Mouse (Mus musculus): ENCODE measurements at regions not wholly inside any gene's neighbourhood (a gene's known extent, or its start where the extent isn't known, plus 50 kb on each side); places are given as distances from the start of the nearest gene placed in this dataset.

DNA sequence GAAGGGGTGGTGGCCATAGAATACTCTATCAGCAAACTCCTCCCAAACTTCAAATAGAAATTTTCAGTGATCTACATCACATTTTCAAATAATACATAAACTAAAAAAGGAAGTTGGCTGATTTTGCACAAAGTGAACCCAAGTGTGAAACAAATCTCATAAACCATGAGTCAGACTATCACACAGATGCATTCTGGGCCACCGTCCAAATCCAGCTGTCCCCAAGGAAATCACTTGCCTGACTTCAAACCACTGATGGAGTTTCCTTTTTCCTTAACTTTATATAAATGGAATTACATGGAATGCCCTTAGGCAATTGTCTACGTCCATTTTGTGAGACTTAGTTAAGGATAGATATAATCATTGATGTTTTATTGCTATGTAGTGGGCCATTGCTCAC lies 702.8 kb downstream of the Hs3st4 start:
- no peaks in the 10 kb centered on the region for H3K4me1 ChIP-seq
- no peak overlapping the region for H3K4me3 ChIP-seq
- 78% methylated on average over 2 of the region's 2 CpGs for WGBS
- no peaks in the 10 kb centered on the region for H3K9me3 ChIP-seq
- H3K36me3 ChIP-seq = no peaks in the 10 kb centered on the region
- no peak overlapping the region for H3K27ac ChIP-seq
- no peaks in the 10 kb centered on the region for H3K27me3 ChIP-seq (ENCODE audit: insufficient read depth, poor library complexity, severe bottlenecking)
- no peak for DNase-seq (ENCODE audit: low spot score)

- Histone ChIP-seq H3K4me3 (no peak overlapping the region), H3K27ac (no peak overlapping the region), H3K9me3 (no peaks in the 10 kb centered on the region), H3K27me3 (ENCODE audit: insufficient read depth, poor library complexity, severe bottlenecking) (no peaks in the 10 kb centered on the region), H3K36me3 (no peaks in the 10 kb centered on the region), H3K4me1 (no peaks in the 10 kb centered on the region)
- no peak for DNase-seq (ENCODE audit: low spot score)
- 47% methylated on average over 6 of the region's 6 CpGs for WGBS
Measured at GRCm38 (mm10) chr7:124704163-124704824, 721.6 kb downstream of the Hs3st4 start.

GRCm38 (mm10) chr7:124707143-124707542 lies 724.5 kb downstream of the Hs3st4 start:
- no peak for DNase-seq (ENCODE audit: low spot score)
- Histone ChIP-seq H3K4me1 (no peaks in the 10 kb centered on the region), H3K36me3 (no peaks in the 10 kb centered on the region), H3K27me3 (ENCODE audit: insufficient read depth, poor library complexity, severe bottlenecking) (no peaks in the 10 kb centered on the region), H3K4me3 (no peak overlapping the region), H3K9me3 (no peaks in the 10 kb centered on the region), H3K27ac (no peak overlapping the region)
- WGBS = 31% methylated on average over 3 of the region's 3 CpGs

DNA sequence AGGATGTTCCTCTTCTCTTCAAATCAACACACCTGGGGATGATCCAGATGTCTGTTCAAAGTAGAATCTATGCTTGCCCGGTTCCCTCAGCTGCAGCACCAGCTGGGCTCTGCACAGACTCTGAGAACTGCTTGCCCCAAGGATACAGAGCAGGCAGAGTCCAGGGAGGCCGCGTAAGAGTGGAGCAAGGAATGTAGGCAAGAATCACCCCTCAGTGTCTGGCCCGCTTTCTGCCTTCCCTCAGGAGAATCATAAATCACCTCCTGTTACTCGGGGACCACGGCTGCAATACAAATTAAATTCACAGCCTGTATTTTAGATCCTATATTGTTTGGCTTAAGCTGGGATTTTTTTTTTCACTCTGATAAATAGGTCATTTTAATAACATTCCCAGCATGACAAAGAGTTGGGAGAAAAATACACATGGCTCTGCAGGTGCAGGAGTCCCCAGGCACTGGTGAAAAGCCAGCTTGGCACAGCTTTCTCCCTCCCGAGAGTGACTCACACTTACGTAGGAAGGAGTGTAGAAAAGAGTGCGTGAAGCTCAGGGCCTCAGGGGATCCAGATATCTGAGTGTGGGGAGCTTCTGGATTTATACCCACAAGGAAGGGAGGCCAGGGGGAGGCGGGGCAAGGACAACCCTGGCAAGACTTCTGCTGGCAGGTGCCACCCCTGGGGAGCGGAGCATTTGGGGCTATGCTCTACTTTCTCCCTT lies 726.3 kb downstream of the Hs3st4 start:
- Histone ChIP-seq H3K4me1 (no peaks in the 10 kb centered on the region), H3K9me3 (no peaks in the 10 kb centered on the region), H3K4me3 (no peak overlapping the region), H3K27ac (no peak overlapping the region), H3K36me3 (no peaks in the 10 kb centered on the region), H3K27me3 (ENCODE audit: insufficient read depth, poor library complexity, severe bottlenecking) (no peaks in the 10 kb centered on the region)
- DNase-seq (ENCODE audit: low spot score) = no peak
- WGBS = 67% methylated on average over 11 of the region's 11 CpGs

GRCm38 (mm10) chr7:124720927-124721326 lies 723.5 kb upstream of the Kdm8 start:
- H3K4me3 ChIP-seq = no peak overlapping the region
- no peaks in the 10 kb centered on the region for H3K36me3 ChIP-seq
- H3K9me3 ChIP-seq = no peaks in the 10 kb centered on the region
- H3K27ac ChIP-seq = no peak overlapping the region
- DNase-seq (ENCODE audit: low spot score) = no peak
- H3K4me1 ChIP-seq = no peaks in the 10 kb centered on the region; the same call in 1 of the 2 replicates
- H3K27me3 ChIP-seq (ENCODE audit: insufficient read depth, poor library complexity, severe bottlenecking) = no peaks in the 10 kb centered on the region
- WGBS = 60% methylated on average over 1 of the region's 1 CpGs

GRCm38 (mm10) chr7:124742086-124742485 lies 702.4 kb upstream of the Kdm8 start:
- Histone ChIP-seq H3K27ac (no peak overlapping the region), H3K27me3 (ENCODE audit: insufficient read depth, poor library complexity, severe bottlenecking) (no peaks in the 10 kb centered on the region), H3K4me1 (no peaks in the 10 kb centered on the region), H3K9me3 (no peaks in the 10 kb centered on the region), H3K4me3 (no peak overlapping the region), H3K36me3 (no peaks in the 10 kb centered on the region)
- no peak for DNase-seq (ENCODE audit: low spot score)
- WGBS = 8% methylated on average over 2 of the region's 2 CpGs

DNA sequence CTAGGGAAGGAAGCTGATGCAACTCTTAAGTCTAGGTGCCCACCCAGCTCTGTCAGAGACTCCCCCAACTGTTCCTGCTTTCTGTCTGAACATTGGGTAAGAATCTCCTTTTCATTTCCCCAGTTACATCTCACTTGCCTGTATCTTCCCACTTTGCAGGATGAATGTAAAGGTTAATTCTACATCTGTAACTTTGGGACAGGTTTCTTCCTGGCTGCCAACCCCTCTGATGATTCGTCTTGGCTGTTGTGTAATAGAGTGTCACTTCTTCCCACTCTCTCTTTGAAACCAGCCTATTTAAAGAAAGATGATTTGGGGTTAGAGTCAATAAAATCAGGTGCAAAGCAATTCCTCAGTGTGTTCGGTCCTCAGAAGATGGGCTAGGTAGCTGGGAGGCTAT lies 698.2 kb upstream of the Kdm8 start:
- H3K36me3 ChIP-seq = no peaks in the 10 kb centered on the region
- no peaks in the 10 kb centered on the region for H3K27me3 ChIP-seq (ENCODE audit: insufficient read depth, poor library complexity, severe bottlenecking)
- no peak overlapping the region for H3K27ac ChIP-seq
- no peak for DNase-seq (ENCODE audit: low spot score)
- H3K4me3 ChIP-seq = no peak overlapping the region
- H3K9me3 ChIP-seq = no peaks in the 10 kb centered on the region
- WGBS = 64% methylated on average over 2 of the region's 2 CpGs
- no peaks in the 10 kb centered on the region for H3K4me1 ChIP-seq

DNA sequence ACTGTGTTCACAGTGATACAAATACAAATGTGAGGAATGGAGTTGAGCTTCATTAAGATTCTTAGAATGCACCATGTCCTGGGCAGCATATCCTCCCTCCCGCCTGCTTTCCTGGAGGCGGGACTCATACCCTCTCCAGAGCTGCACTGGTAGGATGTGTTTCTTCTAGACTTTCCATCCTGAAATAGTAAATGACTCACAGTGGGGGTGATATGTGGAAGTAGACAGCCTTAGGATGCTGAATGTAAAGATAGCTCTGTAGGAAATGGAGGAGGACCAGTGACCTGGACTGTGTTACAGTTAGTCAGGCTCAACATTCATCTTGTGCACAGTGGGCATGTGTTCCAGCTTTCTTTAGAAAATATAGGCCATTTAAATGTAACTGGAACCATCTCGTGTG lies 696.1 kb upstream of the Kdm8 start:
- WGBS = 68% methylated on average over 3 of the region's 3 CpGs
- Histone ChIP-seq H3K27me3 (ENCODE audit: insufficient read depth, poor library complexity, severe bottlenecking) (no peaks in the 10 kb centered on the region), H3K27ac (no peak overlapping the region), H3K9me3 (no peaks in the 10 kb centered on the region), H3K36me3 (no peaks in the 10 kb centered on the region), H3K4me3 (no peak overlapping the region), H3K4me1 (no peaks in the 10 kb centered on the region)
- DNase-seq (ENCODE audit: low spot score) = no peak

DNA sequence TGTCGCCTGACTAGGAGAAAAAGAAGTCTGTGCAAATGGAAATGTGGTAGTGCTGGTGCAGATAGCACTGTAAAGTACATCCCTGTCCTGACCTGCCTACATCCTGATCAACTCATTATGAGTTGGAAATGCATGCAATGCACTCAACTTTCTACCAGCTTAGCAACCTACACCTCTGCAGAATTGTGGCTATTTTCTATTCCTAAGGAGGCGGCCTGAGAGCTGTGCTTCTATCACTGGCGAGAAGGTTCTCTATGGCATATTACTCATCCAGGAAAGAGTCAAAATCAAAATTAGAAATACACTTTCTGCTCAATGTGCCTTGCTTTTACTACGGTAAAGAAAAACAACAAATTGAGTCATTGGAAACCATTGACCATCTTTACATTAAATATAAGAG lies 685.4 kb upstream of the Kdm8 start:
- Histone ChIP-seq H3K27ac (no peak overlapping the region), H3K9me3 (no peaks in the 10 kb centered on the region), H3K4me1 (no peaks in the 10 kb centered on the region), H3K4me3 (no peak overlapping the region), H3K36me3 (no peaks in the 10 kb centered on the region), H3K27me3 (ENCODE audit: insufficient read depth, poor library complexity, severe bottlenecking) (no peaks in the 10 kb centered on the region)
- no peak for DNase-seq (ENCODE audit: low spot score)
- 84% methylated on average over 4 of the region's 4 CpGs for WGBS

GRCm38 (mm10) chr7:124777822-124778221 lies 666.7 kb upstream of the Kdm8 start:
- Histone ChIP-seq H3K27me3 (ENCODE audit: insufficient read depth, poor library complexity, severe bottlenecking) (no peaks in the 10 kb centered on the region), H3K4me1 (no peaks in the 10 kb centered on the region), H3K27ac (no peak overlapping the region), H3K4me3 (no peak overlapping the region), H3K36me3 (no peaks in the 10 kb centered on the region), H3K9me3 (no peaks in the 10 kb centered on the region)
- 81% methylated on average over 1 of the region's 1 CpGs for WGBS
- no peak for DNase-seq (ENCODE audit: low spot score)

- Histone ChIP-seq H3K4me1 (no peaks in the 10 kb centered on the region), H3K27me3 (ENCODE audit: insufficient read depth, poor library complexity, severe bottlenecking) (no peaks in the 10 kb centered on the region), H3K27ac (no peak overlapping the region), H3K36me3 (no peaks in the 10 kb centered on the region), H3K4me3 (no peak overlapping the region), H3K9me3 (no peaks in the 10 kb centered on the region)
- DNase-seq (ENCODE audit: low spot score) = no peak
- 58% methylated on average over 4 of the region's 4 CpGs for WGBS
Measured at GRCm38 (mm10) chr7:124782816-124783215, 661.7 kb upstream of the Kdm8 start.

DNA sequence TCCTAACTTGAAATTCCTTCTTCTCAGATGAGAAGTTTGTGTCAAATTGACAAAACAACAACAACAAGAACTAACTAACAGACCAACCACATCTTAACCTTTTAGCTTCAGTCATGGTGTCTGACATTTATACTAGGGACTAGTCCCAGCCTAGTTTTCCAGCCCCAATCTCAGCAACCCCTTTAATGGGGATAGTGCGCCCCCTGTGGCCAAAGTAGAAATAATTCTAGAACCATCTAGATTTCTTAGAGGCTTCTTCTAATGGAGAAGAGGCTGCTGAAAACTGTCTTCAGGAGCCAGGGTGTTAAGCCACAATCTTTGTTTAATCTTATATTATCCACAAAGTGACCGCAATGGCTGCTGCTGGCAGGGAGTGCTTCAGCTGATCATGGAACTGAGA lies 659.5 kb upstream of the Kdm8 start:
- no peak overlapping the region for H3K4me3 ChIP-seq
- H3K9me3 ChIP-seq = no peaks in the 10 kb centered on the region
- no peaks in the 10 kb centered on the region for H3K27me3 ChIP-seq (ENCODE audit: insufficient read depth, poor library complexity, severe bottlenecking)
- no peak overlapping the region for H3K27ac ChIP-seq
- H3K36me3 ChIP-seq = no peaks in the 10 kb centered on the region
- no peak for DNase-seq (ENCODE audit: low spot score)
- no peaks in the 10 kb centered on the region for H3K4me1 ChIP-seq
- WGBS = 75% methylated on average over 2 of the region's 2 CpGs

- Histone ChIP-seq H3K36me3 (no peaks in the 10 kb centered on the region), H3K27ac (no peak overlapping the region), H3K4me3 (no peak overlapping the region), H3K27me3 (ENCODE audit: insufficient read depth, poor library complexity, severe bottlenecking) (no peaks in the 10 kb centered on the region), H3K9me3 (no peaks in the 10 kb centered on the region), H3K4me1 (no peaks in the 10 kb centered on the region)
- DNase-seq (ENCODE audit: low spot score) = no peak
- WGBS = 89% methylated on average over 8 of the region's 8 CpGs
Measured at GRCm38 (mm10) chr7:124785896-124786295, 658.6 kb upstream of the Kdm8 start.

- no peak overlapping the region for H3K4me3 ChIP-seq
- H3K36me3 ChIP-seq = no peaks in the 10 kb centered on the region
- H3K27me3 ChIP-seq (ENCODE audit: insufficient read depth, poor library complexity, severe bottlenecking) = no peaks in the 10 kb centered on the region
- no peaks in the 10 kb centered on the region for H3K9me3 ChIP-seq
- no peak for DNase-seq (ENCODE audit: low spot score)
- no peak overlapping the region for H3K27ac ChIP-seq
- WGBS = 40% methylated on average over 3 of the region's 3 CpGs
- no peaks in the 10 kb centered on the region for H3K4me1 ChIP-seq
Measured at GRCm38 (mm10) chr7:124788781-124789180, 655.7 kb upstream of the Kdm8 start.

Measured in heart, embryonic 10.5 days (tissue).